Mouse (Mus musculus): ENCODE measurements at regions not wholly inside any gene's neighbourhood (a gene's known extent, or its start where the extent isn't known, plus 50 kb on each side); places are given as distances from the start of the nearest gene placed in this dataset.

- no peak for TF ChIP-seq CTCF (IDR thresholded peaks at IDR 0.05; ENCODE audit: extremely low read depth, insufficient read depth, low read length)
- no peak for TF ChIP-seq POLR2A (IDR thresholded peaks at IDR 0.05; ENCODE audit: extremely low read depth, insufficient read depth, low read length)
Measured at GRCm38 (mm10) chr12:45929001-45929759, 854.7 kb upstream of the Stxbp6 start.

All from cortical plate, adult 2 months (tissue).